Mouse (Mus musculus) layer of hippocampus, adult 9-11 months (tissue): ENCODE measurements around the gene Parp1.
"Not testable (repeated sequence)": the region's sequence is repeated elsewhere in the genome, so short reads cannot be mapped to it uniquely, and the experiment has no call there.

Experiments
- DNase-seq: peaks from one replicate; pipeline ENCODE4 v3.0.0; 2022

The Parp1 gene

DNA sequence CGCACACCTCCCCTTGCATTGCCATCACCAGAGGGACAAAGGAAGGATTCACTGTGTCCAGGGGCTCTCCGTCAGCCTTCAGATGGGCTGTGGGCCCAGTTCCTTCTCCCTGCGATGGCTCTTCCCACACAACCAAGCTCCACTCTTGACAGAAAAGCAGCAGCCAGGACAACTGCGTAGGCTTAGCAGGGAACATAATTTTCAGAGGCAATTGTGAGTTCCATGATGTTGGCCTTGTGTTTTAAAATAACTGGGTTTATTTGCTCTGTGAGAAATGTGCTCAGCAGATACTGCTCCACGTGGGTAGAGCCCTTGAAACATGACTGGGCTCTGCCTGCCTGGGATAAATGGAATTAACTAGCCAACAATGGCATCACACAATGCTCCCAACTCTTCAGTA is 3.8 kb upstream of the Parp1 start:
- DNase-seq = peak; percentile 87

DNA sequence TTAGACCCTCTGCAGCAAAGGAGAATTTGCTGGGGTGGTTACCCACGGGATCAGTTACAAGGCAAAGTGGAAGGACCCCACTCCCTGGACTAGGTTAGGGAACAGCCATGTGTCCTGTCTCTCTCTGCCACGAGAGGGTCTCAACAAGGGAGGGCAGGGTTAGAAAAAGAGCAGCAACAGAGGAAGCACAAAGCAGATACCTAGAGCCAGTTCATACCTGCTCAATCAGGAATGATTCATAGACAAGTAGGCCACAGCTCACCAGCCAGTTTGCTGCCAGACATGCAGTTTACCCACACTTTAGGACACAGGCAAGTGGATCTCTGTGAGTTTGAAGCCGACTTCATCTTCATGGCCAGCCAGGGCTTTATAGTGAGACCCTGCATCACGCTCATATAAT is 963 bp upstream of the Parp1 start:
- DNase-seq = no peak

DNA sequence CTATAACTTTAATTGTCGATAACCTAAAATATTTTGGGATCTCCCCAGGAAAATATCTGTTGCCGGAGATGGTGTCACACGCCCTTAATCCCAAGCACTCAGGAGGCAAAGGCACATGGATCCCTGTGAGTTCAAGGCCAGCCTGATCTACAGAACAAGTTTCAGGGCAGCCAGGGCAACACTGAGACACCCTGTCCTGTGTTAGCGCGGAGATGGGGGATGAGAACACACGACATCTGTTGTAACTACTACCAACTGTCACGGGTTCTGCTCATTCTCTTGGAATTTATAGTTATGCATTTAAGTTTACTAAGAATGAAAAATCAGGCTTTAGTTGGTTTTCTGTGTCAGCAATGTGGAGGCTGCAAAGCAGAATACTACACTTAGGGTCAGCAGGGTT is 476 bp upstream of the Parp1 start:
- DNase-seq = peak; percentile 58

DNA sequence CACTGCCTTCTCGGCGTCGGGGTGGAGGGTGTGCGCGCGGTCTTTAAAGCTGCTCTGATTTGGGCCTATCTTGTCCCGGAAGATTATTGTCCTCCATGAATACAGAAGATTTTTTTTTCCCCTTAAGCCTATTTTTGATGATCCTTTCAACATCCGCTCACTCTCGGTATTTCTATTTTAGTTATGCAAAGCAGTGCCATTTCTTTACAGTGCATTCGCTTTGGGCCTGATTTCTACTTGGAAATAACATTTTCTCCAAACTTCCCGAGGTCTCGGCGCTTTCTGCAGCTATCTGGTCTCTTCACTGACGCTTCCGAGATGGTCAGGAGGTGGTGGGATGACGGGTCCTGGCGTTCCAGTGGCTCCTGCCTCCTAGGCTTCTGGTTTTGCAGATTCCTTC is 729 bp downstream of the Parp1 start:
- DNase-seq = no peak

DNA sequence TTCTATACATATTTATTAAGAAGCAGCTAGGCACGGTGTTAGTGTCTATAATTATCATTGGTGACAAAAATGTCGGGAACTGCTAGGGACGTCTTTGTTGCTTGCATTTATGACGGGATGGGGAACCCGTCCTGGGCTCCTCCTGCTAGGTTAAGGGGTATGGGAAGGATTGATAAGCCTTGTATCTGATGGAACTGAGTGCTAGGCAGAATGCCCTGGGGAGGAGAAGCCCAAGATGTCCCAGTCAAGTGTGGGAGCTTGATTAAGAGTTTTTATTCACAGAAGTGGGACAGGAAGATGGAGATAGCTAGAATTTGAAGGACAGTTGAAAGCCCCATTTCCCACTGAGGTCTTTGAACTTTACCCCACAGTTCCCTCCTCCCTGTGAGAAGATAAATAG is 1.5 kb downstream of the Parp1 start:
- DNase-seq = no peak

DNA sequence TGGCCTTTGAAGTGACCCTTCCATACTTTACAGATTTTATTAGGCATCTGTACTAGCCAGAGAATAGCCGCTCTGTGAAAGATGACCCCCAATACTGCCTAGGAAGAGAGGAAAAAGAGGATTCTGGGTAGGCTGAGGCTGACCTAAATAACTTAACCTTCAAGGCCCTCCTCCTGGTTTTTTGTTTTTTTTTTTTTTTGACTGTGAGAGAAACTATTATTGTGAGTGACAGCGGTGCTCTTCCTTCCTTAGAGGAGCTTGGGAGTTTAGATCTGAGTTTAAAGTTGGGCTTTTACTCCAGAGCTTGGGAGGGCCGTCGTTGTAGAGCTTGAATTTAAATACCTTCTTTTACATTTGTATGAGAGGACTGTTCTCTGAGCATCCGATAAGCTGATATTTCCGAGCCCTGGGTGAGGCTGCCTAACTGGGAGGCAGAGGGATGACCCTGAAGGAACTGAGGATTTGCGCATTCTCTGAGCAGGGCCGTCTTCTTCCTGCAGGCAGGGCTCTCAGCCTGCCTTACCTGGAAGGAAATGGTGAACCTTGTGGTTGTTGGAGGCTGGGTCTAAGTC is 2.4 kb downstream of the Parp1 start:
- no peak for DNase-seq

DNA sequence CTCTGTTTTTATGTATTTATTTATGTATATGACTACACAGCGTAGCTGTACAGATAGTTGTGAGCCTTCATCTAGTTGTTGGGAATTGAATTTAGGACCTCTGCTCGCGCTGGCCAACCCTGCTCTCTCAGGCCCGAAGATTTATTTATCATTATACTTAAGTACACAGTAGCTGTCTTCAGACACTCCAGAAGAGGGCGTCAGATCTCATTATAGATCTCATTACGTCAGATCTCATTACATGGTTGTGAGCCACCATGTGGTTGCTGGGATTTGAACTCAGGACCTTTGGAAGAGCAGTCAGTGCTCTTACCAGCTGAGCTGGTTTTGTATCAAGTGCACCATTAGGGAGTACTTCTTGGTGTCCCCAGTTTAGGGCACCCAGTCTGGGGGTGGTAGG is 3.0 kb downstream of the Parp1 start:
- not testable (repeated sequence) for DNase-seq

DNA sequence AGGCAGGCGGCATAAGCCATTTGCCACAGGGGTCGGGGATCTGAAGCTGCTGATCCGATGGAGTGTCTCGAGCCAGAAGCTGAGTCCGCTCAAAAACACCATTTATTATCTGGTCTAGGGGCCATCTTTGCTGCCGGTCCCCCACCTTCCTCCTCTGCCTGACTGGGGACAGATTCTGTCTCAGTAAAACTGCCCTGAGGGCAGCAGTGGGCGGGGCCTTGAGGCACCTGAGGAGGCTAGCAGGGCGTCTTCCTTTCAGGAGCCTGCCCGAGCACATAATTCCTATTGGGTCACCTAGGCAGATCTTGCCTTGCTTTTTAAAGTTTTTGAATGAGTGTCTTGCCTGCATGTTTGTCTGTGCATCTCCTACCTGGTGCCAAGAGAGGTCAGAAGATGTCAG is 3.4 kb downstream of the Parp1 start:
- DNase-seq = no peak

DNA sequence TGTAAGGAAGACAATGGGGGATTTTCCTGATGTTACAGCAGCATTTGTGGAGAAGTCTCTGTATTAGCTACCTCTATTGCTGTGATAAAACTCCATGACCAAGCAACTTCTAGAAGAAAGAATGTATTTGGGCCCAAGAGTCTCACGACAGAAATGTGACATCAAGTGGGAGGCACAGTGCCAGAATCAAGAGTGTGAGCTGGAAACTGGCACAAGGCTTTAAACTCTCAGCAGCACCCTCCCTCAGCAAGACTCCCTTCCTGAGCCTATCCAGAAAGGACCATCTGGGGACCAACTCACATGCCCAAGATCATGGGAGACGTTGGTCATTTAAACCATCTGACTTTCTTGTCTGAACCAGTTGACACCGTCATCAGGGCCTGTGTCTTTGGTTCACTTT is 7.8 kb downstream of the Parp1 start:
- DNase-seq = no peak

DNA sequence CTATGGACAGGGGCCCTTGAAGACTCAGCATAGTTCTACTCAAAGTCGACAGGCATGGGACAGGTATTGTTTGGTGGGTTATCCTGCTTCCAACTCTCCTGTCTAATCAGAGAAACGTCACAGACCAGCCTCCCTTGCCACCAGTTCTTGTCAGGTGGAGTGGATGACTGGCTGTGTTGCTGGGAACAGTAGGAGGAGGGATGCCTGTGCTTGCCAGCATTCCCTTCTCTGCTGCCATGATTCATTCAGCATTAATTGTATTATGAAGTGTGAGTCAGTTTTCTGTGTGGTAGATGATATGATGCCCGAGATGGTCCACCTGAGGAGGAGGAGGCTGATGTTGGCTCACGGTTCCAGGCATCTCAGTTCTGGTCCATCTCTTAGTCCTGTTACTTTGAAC is 9.1 kb downstream of the Parp1 start:
- peak; percentile 62 for DNase-seq

DNA sequence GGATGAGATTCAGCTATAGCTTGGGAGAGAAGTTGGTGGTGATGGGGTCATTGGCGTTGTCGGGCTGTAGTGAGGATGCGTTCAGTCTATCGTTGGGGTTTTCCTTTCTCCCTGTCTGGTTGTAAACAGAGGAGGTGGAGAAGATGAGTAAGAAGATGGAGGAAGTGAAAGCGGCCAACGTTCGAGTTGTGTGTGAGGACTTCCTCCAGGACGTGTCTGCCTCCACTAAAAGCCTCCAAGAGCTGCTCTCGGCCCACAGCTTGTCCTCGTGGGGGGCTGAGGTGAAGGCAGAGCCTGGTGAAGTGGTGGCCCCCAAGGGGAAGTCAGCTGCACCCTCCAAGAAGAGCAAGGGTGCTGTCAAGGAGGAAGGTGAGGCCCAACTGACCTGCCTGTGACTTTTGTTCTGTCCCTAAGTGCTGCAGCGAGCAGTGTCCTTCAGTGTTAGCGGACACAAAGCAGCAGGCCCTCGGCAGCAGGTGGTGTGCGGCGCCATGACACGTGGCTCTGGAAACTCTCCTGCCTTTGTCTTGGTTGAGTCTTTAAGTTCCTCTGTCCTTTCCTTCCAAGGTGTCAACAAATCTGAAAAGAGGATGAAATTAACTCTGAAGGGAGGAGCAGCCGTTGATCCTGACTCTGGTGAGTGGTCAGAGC is 19.2 kb downstream of the Parp1 start:
- DNase-seq = peak; percentile 85

DNA sequence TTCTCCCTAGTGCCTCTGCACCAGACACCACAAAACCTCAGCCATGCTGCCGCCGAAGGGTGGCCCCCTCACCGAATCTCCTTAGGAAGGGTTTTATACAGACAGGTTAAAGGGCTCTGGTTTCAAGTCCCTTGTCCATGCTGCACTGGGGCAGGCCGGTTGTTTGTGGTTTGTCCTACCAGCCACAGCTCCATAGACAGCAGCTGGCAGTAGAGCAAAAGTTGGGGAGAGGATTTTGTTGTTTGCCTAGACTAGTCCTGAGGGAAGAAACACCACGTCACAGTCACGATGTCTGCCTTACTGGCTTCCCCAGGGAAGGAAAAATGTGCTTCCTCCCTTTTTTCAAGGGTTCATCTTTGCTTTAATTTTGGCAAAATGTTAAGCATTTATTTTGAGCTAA is 31.9 kb downstream of the Parp1 start:
- DNase-seq = no peak

DNA sequence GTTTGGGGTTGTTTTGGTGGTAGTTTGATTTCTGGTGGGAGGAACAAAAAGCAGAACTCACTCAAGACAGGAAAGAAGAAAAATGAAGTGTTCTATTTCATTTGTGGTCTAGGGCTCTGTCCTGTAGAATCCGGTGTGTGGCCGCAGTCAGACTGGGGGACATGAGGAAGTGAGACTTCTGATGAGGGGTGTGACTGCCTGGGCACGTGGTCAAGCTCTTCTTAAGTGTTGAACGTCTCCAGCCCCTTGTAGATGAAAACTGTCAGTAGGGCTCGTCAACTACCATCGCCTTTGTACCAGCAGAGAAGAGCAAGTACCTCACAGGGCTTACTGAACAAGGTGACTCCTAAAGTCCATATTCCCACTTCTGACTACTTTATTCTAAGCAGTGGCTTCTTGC is 33.1 kb downstream of the Parp1 start:
- DNase-seq = peak; percentile 75

DNA sequence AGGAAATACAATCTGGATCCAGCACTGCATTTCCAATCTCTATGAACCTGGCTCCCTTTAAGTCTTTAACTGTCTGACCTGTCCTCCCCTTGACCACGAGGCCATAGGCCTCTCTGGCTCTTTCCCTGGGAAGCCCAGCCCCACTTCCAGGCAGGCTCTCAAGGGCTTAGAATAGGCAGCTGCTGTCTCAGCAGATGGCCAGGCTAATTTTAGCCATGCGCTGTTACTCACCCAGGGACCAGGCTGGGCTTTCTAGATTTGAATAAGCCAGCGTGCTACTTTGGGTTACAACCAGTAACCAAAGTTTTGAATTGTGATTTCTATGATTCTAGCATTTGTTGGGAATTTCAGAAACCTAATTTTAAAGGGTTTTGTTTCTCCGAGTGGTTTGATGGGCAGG is 35.9 kb downstream of the Parp1 start:
- peak; percentile 90 for DNase-seq

DNA sequence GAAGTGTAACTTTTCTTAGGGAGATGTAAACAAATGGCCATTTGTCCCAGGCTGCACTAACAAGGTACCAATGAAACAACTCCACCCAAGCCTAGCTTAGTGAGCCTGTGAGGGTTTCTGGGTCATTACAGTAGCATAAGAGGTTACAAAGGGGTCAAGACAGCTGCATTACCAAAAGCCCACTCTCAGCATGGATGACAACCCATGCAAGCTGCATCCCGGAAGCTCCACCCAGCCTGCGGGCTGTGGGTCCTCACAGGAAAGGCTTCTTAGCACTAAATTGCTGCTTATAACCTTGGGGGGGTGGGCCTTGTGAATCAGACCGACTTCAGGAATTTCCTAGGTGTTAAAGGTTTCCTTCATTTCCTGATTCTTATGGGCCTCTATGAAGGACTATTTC is 37.4 kb downstream of the Parp1 start:
- DNase-seq = no peak

DNA sequence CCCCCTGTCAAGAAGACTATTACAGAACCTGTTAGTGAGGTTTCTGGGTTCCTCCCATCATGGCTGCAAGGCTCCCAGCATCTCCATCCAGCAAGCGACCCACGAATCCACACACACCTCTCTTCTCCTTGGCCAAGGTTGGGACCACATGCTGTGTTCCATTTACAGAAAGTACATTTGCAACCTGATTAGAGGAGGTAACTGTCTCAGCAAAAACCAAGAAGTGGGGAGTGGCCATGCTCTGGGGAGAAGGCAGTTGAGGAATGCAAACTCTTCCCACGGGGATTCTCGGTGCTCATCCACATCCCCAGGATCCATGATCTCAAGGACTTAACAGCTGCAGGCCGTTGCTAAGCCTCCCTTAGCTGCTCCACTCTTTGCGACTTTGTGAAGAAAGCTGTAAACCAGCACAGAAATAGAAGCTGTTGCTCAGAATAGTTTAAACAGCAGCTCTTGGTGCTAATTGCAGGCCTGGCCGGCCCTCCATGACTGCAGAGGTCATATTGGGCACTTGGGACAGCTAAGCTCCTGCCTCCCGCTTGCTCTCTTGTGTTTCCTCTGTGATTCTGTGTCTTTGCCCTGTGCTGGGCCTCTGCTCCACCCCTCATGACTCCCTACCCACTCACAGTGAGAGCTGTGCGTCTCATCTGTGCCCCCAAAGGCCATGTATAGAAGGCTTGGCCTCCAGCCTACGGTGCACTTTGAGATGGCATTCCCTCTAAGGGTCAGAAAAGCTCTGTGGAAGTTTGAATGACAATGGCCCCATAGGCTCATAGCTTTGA is 38.3 kb downstream of the Parp1 start:
- DNase-seq = no peak

DNA sequence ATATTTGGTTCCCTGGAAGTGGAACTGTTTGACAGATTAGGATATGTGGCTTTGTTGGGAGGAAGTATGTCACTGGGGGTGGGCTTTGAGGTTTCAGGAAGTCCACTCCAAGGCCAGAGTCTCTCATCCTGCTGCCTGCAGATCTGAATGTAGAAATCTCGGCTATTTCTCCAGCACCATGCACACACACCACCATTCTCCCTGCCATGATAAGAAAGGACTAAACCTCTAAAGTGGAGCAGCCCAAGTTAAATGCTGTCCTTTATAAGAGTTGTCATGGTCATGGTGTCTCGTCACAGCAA is 38.8 kb downstream of the Parp1 start:
- DNase-seq = no peak

DNA sequence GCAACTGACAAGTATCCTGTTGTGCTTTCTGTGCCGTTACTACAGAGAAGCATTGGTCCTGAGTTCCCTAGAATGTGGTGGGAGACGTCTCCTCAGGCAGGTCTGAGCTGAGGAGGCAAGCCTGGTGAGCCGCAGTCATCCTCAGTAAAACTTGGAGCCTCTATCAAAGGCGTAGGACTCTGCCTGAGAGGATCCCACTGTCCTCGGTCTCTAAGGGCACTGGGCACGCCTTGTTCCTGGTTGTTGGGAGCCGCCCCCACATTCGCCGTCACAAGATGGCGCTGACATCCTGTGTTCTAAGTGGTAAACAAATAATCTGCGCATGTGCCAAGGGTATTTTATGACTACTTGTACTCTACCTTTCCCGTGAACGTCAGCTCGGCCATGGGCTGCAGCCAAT is 43.1 kb downstream of the Parp1 start:
- DNase-seq = not testable (repeated sequence)

DNA sequence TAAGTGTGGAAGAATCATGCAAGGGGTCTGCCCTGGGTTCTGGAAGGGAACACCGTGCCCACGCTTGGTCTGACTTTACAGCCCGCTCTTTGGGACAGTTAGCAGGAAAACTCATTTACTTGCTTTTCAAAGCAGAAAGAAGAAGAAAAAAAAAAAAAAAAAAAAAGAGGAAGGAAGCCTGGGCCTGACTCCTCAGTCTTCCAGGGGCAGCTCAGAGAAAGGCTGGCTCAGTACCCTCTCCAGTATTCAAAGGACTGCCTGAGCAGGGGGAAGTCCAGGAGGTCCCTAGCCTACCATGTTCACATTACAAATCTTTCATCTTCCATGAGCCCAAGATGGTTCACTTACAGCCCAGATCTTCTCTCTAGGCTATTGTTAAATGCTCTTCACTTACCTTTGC is 48.0 kb downstream of the Parp1 start:
- DNase-seq = no peak

DNA sequence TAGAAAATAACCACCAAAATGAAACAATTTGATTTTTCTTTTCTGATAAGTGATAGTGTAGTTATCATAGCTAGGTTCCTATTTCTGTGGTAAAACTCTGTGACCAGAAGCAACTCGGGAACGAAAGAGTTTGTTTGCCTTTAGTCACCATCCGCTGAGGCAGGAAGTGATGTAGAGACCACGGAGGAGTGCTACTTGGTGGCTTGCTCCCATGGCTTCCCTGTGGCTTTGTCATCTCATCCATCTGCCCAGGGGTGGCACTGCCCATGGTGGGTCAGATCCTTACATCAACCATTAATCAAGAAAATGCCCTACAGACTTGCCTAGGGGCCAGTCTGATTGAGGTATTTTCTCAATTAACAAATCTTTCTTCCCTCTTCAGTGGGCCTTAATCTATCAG is 53.7 kb downstream of the Parp1 start:
- DNase-seq = no peak

DNA sequence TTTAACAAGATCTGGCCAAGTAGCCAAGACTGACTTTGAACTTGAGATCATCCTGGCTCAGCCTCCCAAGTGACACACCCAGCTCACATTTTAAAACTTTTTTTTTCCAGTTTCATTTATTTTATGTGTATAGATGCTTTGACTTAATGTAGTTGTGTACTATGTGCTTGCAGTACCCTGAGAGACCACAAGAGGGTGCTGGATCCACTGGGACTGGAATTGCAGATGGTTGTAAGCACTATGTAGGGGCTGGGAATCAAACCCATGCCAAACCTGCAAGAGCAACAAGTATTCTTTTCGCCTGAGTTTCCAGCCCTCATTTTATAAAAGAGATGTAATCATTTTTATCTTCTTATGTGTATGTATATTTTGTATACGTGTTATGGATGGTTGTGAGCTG is 55.2 kb downstream of the Parp1 start:
- DNase-seq = no peak

DNA sequence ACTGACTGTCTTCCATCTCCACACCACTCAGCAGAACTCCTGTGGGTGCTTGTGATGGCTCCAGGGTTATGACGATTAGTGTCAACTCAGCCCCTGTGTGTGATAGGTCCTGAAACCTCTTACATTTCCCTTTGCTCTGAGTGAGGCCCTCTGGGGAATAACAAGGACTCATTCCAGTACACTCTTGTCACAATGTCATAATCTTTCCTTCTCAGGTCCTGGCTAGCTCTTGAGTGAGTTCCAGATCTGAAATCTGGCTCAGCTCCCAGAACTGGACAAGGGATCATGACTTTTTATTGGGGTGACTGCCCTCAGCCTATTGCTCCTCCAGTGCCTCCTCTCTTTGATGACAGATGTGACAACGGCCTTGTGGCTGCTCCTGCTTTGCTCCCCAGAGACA is 57.4 kb downstream of the Parp1 start:
- DNase-seq = no peak

DNA sequence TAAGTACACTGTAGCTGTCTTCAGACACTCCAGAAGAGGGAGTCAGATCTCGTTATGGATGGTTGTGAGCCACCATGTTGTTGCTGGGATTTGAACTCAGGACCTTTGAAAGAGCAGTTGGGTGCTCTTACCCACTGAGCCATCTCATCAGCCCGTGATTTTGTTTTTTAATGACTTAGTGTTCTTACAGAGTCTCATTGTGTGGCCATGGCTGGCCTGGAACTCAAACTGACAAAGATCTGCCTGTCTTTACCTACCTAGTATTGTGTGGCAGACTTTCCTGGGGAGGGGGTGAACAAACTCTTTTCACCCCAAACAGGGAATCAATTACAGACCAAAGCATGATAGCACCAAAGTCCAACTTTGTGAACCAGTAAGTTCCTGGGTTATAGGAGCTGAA is 69.1 kb downstream of the Parp1 start:
- not testable (repeated sequence) for DNase-seq
